Mouse (Mus musculus): ENCODE measurements around the gene Klf3.
A peak's percentile ranks its signal among the peaks of the same experiment; 100 is the strongest.

Klf3 gene

GRCm38 (mm10) chr5:64810860-64811499 lies 7.8 kb downstream of the Klf3 start:
- peak; percentile 77 for DNase-seq

- peak; percentile 82 for DNase-seq
These were observed 8.4 kb downstream of the Klf3 start for GRCm38 (mm10) chr5:64811500-64812123.

GRCm38 (mm10) chr5:64812124-64812982 lies 9.2 kb downstream of the Klf3 start:
- DNase-seq = peak; percentile 96

GRCm38 (mm10) chr5:64812983-64813304 lies 9.8 kb downstream of the Klf3 start:
- DNase-seq = no peak

- DNase-seq = peak; percentile 94
These were observed 10.2 kb downstream of the Klf3 start for GRCm38 (mm10) chr5:64813361-64813760.

GRCm38 (mm10) chr5:64814416-64814815 lies 11.2 kb downstream of the Klf3 start:
- no peak for DNase-seq

GRCm38 (mm10) chr5:64815631-64816030 lies 12.4 kb downstream of the Klf3 start:
- DNase-seq = no peak

- DNase-seq = no peak
These were observed 13.2 kb downstream of the Klf3 start for GRCm38 (mm10) chr5:64816290-64816973.

GRCm38 (mm10) chr5:64816974-64817296 lies 13.7 kb downstream of the Klf3 start:
- DNase-seq = peak; percentile 55

- no peak for DNase-seq
These were observed 16.2 kb downstream of the Klf3 start for GRCm38 (mm10) chr5:64819390-64819789.

- no peak for DNase-seq
These were observed 16.9 kb downstream of the Klf3 start for GRCm38 (mm10) chr5:64820138-64820537.

GRCm38 (mm10) chr5:64821294-64821693 lies 18.1 kb downstream of the Klf3 start:
- no peak for DNase-seq

- no peak for DNase-seq
These were observed 18.8 kb downstream of the Klf3 start for GRCm38 (mm10) chr5:64821964-64822363.

GRCm38 (mm10) chr5:64823431-64823830 lies 20.2 kb downstream of the Klf3 start:
- DNase-seq = no peak

GRCm38 (mm10) chr5:64824765-64825164 lies 21.6 kb downstream of the Klf3 start:
- no peak for DNase-seq

GRCm38 (mm10) chr5:64825496-64825895 lies 22.3 kb downstream of the Klf3 start:
- no peak for DNase-seq

GRCm38 (mm10) chr5:64827151-64827550 lies 24.0 kb downstream of the Klf3 start:
- DNase-seq = no peak

GRCm38 (mm10) chr5:64828314-64828713 lies 25.1 kb downstream of the Klf3 start:
- no peak for DNase-seq

- no peak for DNase-seq
These were observed 26.4 kb downstream of the Klf3 start for GRCm38 (mm10) chr5:64829606-64830005.

GRCm38 (mm10) chr5:64830773-64831172 lies 27.6 kb downstream of the Klf3 start:
- no peak for DNase-seq

- DNase-seq = no peak
These were observed 30.2 kb downstream of the Klf3 start for GRCm38 (mm10) chr5:64833410-64833809.

- DNase-seq = no peak
These were observed 31.0 kb downstream of the Klf3 start for GRCm38 (mm10) chr5:64834213-64834612.

GRCm38 (mm10) chr5:64835295-64835694 lies 32.1 kb downstream of the Klf3 start:
- DNase-seq = no peak
